Mouse (Mus musculus) heart, postnatal 4 days (tissue): ENCODE measurements around the gene Opcml. TPM values are rescaled to one million over a fixed set of nuclear protein-coding genes. Genes with fewer than 3 reads are reported as not detected.
A peak's percentile ranks its signal among the peaks of the same experiment; 100 is the strongest.

Source experiments
- DNase-seq: peaks from one replicate; pipeline ENCODE4 v3.0.0; 2021
- total RNA-seq, 2 experiments: library from RNA; stranded (reverse); gene quantifications; 2 replicates each; pipeline ENCODE4 v1.2.3; 2021

Opcml gene
- total RNA-seq, 2 experiments from 2014 or later = 0.72 to 0.83 TPM

- no peak for DNase-seq
Observed at GRCm38 (mm10) chr9:28255128-28255904, 464.7 kb downstream of the Opcml start.

- DNase-seq = no peak
Observed at GRCm38 (mm10) chr9:28255905-28256268, 465.3 kb downstream of the Opcml start.

DNA sequence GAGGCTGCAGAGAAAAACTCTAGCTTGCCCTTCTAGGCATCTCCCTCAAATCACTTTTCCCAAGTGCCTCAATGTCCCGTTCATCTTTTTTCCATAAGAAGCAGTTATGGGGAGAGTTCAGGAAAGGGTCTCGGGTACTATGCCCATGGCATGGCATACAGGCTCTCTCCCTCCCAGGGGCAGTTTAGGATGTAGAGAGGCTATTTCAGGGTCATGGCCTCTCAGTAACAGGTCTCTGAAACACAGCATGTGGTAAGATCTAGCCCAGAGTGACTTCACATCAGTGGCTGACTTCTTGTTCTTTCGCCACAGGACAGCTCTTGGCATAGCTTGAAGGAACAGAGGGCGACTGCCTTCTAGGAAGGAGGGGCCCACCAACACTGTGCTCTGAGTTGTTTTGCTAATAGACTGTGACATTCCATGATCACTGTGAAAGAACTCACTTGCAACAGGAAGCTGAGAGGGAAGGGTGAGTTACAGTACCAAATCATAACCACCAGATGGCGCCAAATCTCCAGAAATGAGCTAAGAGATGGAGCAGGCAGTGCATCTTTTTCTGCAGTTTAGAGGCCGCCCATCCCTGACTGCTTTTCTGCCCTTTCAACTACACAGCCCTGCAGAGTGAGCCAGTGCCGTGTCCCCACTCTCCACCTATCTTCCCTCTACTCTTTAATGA is 470.6 kb downstream of the Opcml start:
- peak; percentile 81 for DNase-seq

- DNase-seq = no peak
Observed at GRCm38 (mm10) chr9:28262021-28262420, 471.4 kb downstream of the Opcml start.

GRCm38 (mm10) chr9:28262896-28263295 is 472.3 kb downstream of the Opcml start:
- no peak for DNase-seq

- no peak for DNase-seq
Observed at GRCm38 (mm10) chr9:28264761-28265160, 474.2 kb downstream of the Opcml start.

- DNase-seq = no peak
Observed at GRCm38 (mm10) chr9:28273816-28274215, 483.2 kb downstream of the Opcml start.

DNA sequence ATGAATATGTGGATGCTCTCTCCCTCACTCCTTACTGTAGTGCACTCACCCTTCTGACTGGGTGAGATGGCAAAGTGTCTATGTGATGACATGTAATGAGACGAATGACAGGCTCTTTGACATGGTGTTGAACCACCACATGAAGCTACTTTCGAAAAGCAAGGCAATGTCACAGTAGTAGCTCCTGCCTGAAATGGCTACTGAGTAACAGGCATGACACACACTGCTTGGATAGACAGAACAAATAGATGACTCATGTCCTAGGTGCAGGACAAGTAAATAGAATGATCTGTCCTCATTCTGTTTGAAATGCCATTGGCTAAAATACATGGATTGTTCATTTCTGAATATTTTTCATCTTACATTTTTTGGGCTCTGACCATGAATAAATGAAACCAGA is 488.0 kb downstream of the Opcml start:
- DNase-seq = no peak

- DNase-seq = peak; percentile 27
Observed at GRCm38 (mm10) chr9:28281025-28281424, 490.4 kb downstream of the Opcml start.

DNA sequence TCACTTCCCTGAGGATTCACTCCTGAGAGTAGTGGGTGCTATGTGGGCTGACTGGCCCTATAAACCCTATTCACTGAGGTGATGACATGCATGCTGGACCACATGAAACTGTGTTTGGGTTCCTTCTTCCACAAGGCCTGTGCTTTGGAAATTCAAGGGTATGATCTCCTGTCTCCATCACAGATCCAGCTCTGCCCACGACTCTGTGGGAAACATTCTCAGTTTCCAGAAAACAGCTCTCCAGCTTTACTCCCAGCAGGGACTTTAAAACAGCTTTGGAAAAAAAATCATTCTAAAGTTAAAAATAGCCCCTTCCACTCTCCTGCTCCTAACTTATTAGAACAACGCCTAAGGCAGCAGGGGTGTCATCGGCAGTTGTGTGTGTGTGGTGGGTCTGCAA is 491.0 kb downstream of the Opcml start:
- DNase-seq = no peak

DNA sequence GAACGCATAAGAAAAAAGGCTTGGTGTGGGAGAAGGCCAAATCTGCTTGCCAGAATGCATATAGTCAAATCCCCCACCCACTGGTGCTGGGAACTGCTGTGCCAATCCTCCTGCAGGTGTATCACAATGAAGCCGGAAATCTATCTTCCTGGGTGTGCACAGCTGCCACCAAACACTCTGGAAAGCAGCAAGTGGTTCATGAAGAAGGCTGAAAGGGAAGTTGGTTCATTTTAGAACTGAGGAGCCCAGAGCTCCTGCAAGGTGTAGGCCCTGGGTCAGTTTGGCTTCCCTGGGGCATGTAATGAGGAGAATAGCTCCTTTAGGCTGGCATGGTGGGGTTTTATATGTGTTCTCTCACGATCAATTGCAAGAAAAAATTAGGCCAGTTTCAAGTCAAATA is 494.4 kb downstream of the Opcml start:
- DNase-seq = no peak

DNA sequence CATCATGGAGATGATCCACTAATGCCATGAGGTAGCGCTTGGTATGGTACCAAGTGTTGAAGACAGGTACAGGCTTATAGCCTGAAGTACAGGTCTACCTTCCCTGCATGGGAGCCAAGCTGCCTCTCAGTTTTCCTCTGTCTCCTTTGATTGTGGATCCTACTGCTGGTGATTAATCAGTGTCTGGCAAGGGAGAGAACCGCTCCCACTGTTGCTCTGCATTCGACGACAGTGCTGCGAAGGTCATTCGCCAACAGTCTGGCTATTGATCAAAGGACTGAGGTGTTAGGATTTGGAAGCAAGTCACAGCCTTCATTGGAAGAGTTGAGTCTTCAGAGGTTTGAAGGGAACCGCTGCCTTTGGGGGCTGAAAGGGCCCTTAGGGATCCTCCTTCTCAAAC is 495.8 kb downstream of the Opcml start:
- no peak for DNase-seq

GRCm38 (mm10) chr9:28287485-28287884 is 496.9 kb downstream of the Opcml start:
- DNase-seq = no peak

DNA sequence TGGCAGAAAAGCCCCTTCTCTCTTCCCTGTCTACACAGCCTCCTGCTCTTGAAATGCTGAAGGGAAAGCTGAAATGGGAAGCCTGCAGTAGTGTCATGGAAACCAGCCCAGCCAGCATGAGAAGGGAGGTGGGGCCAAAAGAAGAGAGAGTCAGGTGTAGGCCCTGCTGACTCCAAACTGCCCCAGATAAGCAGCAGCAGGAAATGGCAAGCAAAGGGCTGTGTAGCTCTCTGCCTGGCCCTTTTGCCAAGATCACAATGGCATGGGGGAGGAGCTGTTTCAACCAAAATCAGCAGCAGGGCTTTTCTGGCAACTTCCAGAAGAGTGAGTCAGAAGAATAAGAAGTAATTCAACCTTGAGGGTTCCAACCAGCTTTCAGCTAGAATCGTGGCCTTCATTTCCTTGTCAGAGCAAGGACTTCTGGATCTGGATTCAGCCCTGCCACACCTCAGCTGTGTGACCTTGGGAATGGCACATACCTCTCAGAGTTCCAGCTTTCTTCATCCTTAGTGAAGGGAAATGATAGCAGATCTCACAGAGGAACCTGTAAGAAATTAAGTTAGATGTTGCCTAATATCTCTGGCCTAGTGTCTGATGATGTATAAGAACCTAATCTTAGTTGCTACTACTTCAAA is 499.2 kb downstream of the Opcml start:
- DNase-seq = peak; percentile 25

- DNase-seq = no peak
Observed at GRCm38 (mm10) chr9:28303659-28304058, 513.1 kb downstream of the Opcml start.

DNA sequence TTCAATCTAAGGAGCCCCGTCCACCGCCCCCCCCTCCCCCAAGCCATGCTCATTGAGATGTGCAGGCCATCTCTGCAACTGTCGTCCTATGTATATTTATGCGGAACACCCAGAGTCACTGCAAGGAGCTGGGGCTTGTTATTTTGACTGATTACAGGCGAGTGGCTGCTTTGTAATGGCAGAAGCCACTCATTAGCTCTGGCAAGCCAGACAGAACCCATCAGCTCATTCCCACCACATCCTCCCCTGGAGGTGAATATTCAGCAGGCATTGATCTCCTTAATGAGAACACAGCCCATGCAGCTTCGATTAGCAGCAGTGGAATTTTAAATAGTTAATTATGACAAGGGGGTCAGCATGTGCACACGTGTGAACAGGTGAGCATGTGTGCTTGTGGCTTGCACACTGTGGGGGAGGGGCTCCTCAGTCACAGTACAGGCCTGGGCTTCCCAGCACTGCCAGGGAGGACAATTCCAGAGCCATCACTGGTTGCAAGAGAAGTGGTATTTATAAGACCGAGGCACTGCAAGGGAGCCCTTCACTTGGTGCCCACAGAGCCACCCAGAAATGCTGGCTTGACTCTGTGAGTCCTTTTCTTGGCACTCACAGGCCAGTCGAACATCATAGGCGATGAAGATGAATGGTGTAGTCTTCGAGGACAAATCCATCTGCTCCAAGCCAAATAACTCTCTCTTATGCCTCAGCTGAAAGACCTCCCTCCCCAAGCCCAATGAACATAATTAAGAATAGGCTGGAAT is 516.0 kb downstream of the Opcml start:
- DNase-seq = no peak

- DNase-seq = no peak
Observed at GRCm38 (mm10) chr9:28307122-28307430, 516.5 kb downstream of the Opcml start.

- no peak for DNase-seq
Observed at GRCm38 (mm10) chr9:28307481-28308050, 517.0 kb downstream of the Opcml start.

GRCm38 (mm10) chr9:28317881-28318280 is 527.3 kb downstream of the Opcml start:
- no peak for DNase-seq

- no peak for DNase-seq
Observed at GRCm38 (mm10) chr9:28319021-28319755, 528.6 kb downstream of the Opcml start.

- no peak for DNase-seq
Observed at GRCm38 (mm10) chr9:28319802-28320201, 529.2 kb downstream of the Opcml start.

- no peak for DNase-seq
Observed at GRCm38 (mm10) chr9:28327985-28328384, 537.4 kb downstream of the Opcml start.
